Mouse (Mus musculus) embryonic facial prominence, embryonic 10.5 days (tissue): ENCODE measurements around the gene Cdh7. TPM values are rescaled to one million over a fixed set of nuclear protein-coding genes. Genes with fewer than 3 reads are reported as not detected.
A peak's percentile ranks its signal among the peaks of the same experiment; 100 is the strongest.

ENCODE experiments used
- DNase-seq: peaks from one replicate; pipeline ENCODE4 v3.0.0-alpha.2; 2017; ENCODE audit warnings: low spot score
- H3K27ac ChIP-seq: fragments of 300-500 bp; sonication (generic); replicated peaks from 2 replicates; pipeline ENCODE4 v1.5.1; 2016; ENCODE audit warnings: mild to moderate bottlenecking
- H3K27me3 ChIP-seq: fragments of 300-500 bp; sonication (generic); replicated peaks from 2 replicates; pipeline ENCODE4 v1.6.1; 2016; ENCODE audit warnings: low read depth, mild to moderate bottlenecking; ENCODE audit not compliant: poor library complexity, severe bottlenecking
- H3K36me3 ChIP-seq: fragments of 300-500 bp; sonication (generic); replicated peaks from 2 replicates; pipeline ENCODE4 v1.6.1; 2016; ENCODE audit warnings: mild to moderate bottlenecking, moderate library complexity
- H3K4me1 ChIP-seq: fragments of 300-500 bp; sonication (generic); 2 replicates; pipeline ENCODE4 v1.6.1; 2016
- H3K4me3 ChIP-seq: fragments of 300-500 bp; sonication (generic); 2 replicates; pipeline ENCODE4 v1.5.1; 2016; ENCODE audit warnings: mild to moderate bottlenecking, moderate library complexity
- H3K9me3 ChIP-seq: fragments of 300-500 bp; sonication (generic); 2 replicates; pipeline ENCODE4 v1.6.1; 2016; ENCODE audit warnings: mild to moderate bottlenecking
- WGBS: fragments of 180-500 bp; shearing (Covaris S2); methylation state at CpG from one replicate; pipeline ENCODE4 v1.1.7; 2016; 5-methylcytosine and 5-hydroxymethylcytosine counted together
- polyA plus RNA-seq: library from polyadenylated mRNA; unstranded; fragments of >200 nt; fragmentation: Nextera tagmentation; extraction: Ambion mirVana; gene quantifications from 2 replicates; pipeline ENCODE4 v1.2.1, GENCODE M21; 2016

Cdh7 gene
- 0.87 and 1.0 TPM in 2 replicates for polyA plus RNA-seq

DNA sequence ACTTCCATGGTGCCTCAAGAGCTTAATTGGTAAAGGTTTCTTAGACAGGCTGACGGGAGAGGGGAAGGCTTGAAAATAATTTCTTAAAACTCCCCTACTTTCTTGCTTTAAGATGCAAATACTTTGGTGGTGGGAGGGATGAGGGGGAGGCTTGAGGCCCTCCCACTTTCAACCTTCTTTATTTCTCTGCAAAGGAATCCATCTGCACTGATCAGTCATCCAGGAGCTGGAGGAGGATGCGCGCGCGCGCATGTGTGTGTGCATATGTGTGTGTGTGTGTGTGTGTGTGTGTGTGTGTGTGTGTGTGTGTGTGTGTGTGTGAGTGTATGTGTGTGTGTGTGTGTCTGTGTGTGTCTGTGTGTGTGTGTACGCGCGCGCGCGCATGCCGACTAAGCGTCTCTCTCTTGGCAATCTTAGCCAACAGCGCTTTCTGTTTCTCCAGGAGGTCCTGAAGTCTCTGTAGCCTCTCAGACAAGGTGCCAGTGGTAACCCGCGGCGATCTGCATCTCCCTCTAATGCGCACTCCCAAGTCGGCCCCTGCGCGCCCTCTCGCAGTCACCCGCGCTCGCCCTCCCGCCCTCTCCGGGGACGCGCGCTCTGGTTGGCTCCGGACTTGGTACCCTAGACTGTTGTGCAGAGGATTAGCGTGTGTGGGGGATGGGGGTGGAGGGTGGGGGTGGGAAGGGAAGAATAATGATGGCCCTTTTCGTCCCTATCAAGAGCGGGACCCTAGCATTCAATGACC is at the start of gene Cdh7:
TSS of gene Cdh7 (plus strand) at position 368 of the 745 bp plus-strand sequence.
- Histone ChIP-seq H3K9me3 (no peaks in the 10 kb centered on the region), H3K27me3 (peaks cover 30% of the 10 kb centered on the region), H3K36me3 (no peaks in the 10 kb centered on the region), H3K4me1 (peaks cover 8% of the 10 kb centered on the region; the same call in 1 of the 2 replicates), H3K4me3 (peak within 1 kb of the TSS; percentile 70), H3K27ac (peak within 1 kb of the TSS; percentile 51)
- 1% methylated on average over 35 of the region's 35 CpGs for WGBS
- peak; percentile 73 for DNase-seq

- Histone ChIP-seq H3K4me1 (no peaks in the 10 kb centered on the region), H3K27me3 (no peaks in the 10 kb centered on the region), H3K36me3 (no peaks in the 10 kb centered on the region), H3K4me3 (no peak overlapping the region), H3K27ac (no peak overlapping the region), H3K9me3 (no peaks in the 10 kb centered on the region)
- 80% methylated on average over 3 of the region's 3 CpGs for WGBS
- DNase-seq = no peak
Observed at GRCm38 (mm10) chr1:109932674-109933073, 49.6 kb upstream of the Cdh7 start.

DNA sequence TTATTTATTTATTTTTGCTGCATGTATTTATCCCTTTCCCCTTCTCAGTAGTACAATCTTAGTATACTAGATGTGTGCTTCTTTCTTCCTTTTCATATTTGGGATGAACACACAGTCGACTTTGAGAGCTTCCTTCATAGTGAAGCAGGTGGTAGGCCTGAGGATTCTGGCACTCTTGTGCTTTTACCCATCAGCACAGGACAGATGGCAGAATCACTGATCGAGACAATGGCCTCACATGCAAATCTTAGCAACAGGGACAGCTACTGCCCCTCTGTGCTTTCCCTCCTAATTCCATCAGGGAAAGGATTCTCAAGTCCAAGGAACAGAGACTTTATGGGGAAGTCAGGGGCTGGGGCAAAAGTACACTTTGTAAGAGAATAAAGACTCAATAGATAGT is 33.7 kb upstream of the Cdh7 start:
- 75% methylated on average over 2 of the region's 2 CpGs for WGBS
- Histone ChIP-seq H3K4me3 (no peak overlapping the region), H3K27ac (no peak overlapping the region), H3K27me3 (no peaks in the 10 kb centered on the region), H3K36me3 (no peaks in the 10 kb centered on the region), H3K9me3 (no peaks in the 10 kb centered on the region), H3K4me1 (no peaks in the 10 kb centered on the region)
- DNase-seq = no peak

DNA sequence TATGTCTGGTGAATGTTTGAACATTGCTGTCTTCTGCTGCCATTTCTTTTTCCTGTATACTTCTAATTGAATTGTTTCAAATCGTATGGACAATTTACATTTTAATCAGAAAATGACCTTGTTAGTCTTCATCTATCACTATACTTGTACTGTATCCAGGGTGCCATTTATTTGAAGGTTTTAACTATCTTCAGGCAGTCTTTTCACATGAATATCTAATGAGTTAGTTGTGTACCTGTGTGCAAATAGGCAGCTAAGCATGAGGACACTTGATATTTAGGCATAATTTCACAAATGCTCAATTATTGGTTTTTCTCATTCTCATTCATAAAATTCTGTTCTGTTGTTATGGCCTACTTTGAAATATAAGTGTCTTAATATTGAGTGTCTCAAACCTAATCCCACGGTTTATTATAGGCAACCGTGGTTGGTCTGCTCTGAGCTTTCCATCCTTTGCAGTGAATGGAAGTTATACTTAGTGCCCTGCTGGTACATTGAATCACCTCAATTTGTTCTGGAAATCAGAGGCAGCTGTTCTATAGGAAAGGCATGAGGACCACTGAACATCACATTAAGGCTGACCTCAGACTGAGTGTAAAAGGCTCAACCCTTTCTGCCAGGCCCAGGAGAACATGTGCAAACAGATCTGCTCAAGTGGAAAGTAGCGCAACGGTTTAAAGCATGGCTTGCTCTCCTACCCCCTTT is 10.4 kb upstream of the Cdh7 start:
- H3K4me1 ChIP-seq = no peaks in the 10 kb centered on the region
- DNase-seq = no peak
- no peaks in the 10 kb centered on the region for H3K36me3 ChIP-seq
- H3K27me3 ChIP-seq = no peaks in the 10 kb centered on the region
- H3K27ac ChIP-seq = no peak overlapping the region
- no peak overlapping the region for H3K4me3 ChIP-seq
- no peaks in the 10 kb centered on the region for H3K9me3 ChIP-seq
- WGBS = 63% methylated on average over 5 of the region's 5 CpGs

- Histone ChIP-seq H3K27ac (no peak overlapping the region), H3K4me3 (no peak overlapping the region)
- WGBS = 62% methylated on average over 4 of the region's 4 CpGs
Observed at GRCm38 (mm10) chr1:109972426-109973015, 9.7 kb upstream of the Cdh7 start.

GRCm38 (mm10) chr1:109982809-109983536 is 742 bp downstream of the Cdh7 start:
- Histone ChIP-seq H3K36me3 (no peaks in the 10 kb centered on the region), H3K9me3 (no peaks in the 10 kb centered on the region), H3K27me3 (peaks cover 30% of the 10 kb centered on the region), H3K4me3 (peak overlapping the region; percentile 70), H3K4me1 (peaks cover 8% of the 10 kb centered on the region; the same call in 1 of the 2 replicates), H3K27ac (peak overlapping the region; percentile 51)
- 1% methylated on average over 38 of the region's 38 CpGs for WGBS
- no peak for DNase-seq

More at GRCm38 (mm10) chr1:109972426-109973015, 9.7 kb upstream of the Cdh7 start:
- no peaks in the 10 kb centered on the region for H3K9me3 ChIP-seq
- H3K4me1 ChIP-seq = no peaks in the 10 kb centered on the region
- H3K36me3 ChIP-seq = no peaks in the 10 kb centered on the region
- no peaks in the 10 kb centered on the region for H3K27me3 ChIP-seq
- DNase-seq = no peak

- Histone ChIP-seq H3K36me3 (no peaks in the 10 kb centered on the region), H3K9me3 (no peaks in the 10 kb centered on the region), H3K27me3 (peaks cover 30% of the 10 kb centered on the region), H3K4me3 (peak overlapping the region; percentile 70), H3K4me1 (peaks cover 8% of the 10 kb centered on the region; the same call in 1 of the 2 replicates), H3K27ac (no peak overlapping the region)
- no peak for DNase-seq
- 20% methylated on average over 6 of the region's 6 CpGs for WGBS
Observed at GRCm38 (mm10) chr1:109983537-109983912, 1.3 kb downstream of the Cdh7 start.

DNA sequence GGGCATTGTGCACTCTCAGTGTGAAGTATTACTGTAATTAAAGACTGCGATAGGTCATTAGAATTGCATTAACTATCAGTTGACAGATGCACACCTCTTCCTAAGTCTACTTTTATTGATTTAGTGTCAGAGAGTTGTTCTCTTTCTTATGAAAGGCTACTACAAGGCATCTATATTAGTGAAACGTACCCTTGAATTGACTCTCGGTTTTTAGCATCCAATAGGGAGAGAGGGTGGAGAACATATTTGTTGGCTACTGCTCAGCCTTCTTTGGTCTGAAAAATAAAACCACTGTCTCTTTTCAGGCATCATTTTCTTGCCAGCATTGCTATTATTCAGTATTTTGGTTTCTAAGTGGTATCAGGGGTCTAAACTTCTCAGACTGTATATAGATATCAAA is 2.5 kb downstream of the Cdh7 start:
- H3K4me3 ChIP-seq = no peak overlapping the region
- DNase-seq = no peak
- H3K27me3 ChIP-seq = peaks cover 30% of the 10 kb centered on the region
- peaks cover 8% of the 10 kb centered on the region; the same call in 1 of the 2 replicates for H3K4me1 ChIP-seq
- H3K9me3 ChIP-seq = no peaks in the 10 kb centered on the region
- WGBS = 58% methylated on average over 3 of the region's 3 CpGs
- no peak overlapping the region for H3K27ac ChIP-seq
- H3K36me3 ChIP-seq = no peaks in the 10 kb centered on the region

GRCm38 (mm10) chr1:109985468-109985867 is 3.2 kb downstream of the Cdh7 start:
- H3K27ac ChIP-seq = no peak overlapping the region
- no peaks in the 10 kb centered on the region for H3K36me3 ChIP-seq
- H3K27me3 ChIP-seq = peaks cover 30% of the 10 kb centered on the region
- H3K9me3 ChIP-seq = no peaks in the 10 kb centered on the region
- WGBS = 7% methylated on average over 1 of the region's 1 CpGs
- H3K4me1 ChIP-seq = peaks cover 8% of the 10 kb centered on the region; the same call in 1 of the 2 replicates
- no peak overlapping the region for H3K4me3 ChIP-seq
- DNase-seq = peak; percentile 64

- Histone ChIP-seq H3K4me3 (no peak overlapping the region), H3K27ac (no peak overlapping the region), H3K27me3 (0 out of 2 replicates have a peak, but pooled peaks cover 2% of the 10 kb centered on the region), H3K4me1 (no peaks in the 10 kb centered on the region), H3K36me3 (no peaks in the 10 kb centered on the region), H3K9me3 (no peaks in the 10 kb centered on the region)
- no peak for DNase-seq
- WGBS = 84% methylated on average over 2 of the region's 2 CpGs
Observed at GRCm38 (mm10) chr1:109989541-109989940, 7.3 kb downstream of the Cdh7 start.

- 86% methylated on average over 5 of the region's 5 CpGs for WGBS
- no peaks in the 10 kb centered on the region for H3K36me3 ChIP-seq
Observed at GRCm38 (mm10) chr1:109993906-109994305, 11.7 kb downstream of the Cdh7 start.

DNA sequence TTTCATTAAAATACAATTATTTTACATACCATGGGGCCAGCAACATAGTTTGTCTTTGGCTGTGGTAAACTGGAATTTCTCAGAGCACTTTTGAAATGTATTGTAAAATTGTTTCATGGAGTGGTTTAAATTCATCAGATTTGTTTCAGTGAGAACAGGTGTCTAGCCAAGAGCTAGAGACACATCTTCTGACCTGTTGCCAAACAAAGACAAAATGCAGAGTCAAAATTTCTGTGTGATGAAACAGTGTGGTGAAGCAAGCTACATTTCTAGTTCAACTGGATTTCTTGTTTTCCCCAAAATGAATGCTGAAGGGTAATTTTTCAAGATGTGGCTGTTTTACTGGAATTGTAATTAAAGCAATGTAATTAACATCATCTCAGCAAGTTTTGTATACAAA is 22.2 kb downstream of the Cdh7 start:
- Histone ChIP-seq H3K27ac (no peak overlapping the region), H3K36me3 (no peaks in the 10 kb centered on the region), H3K4me1 (no peaks in the 10 kb centered on the region), H3K27me3 (no peaks in the 10 kb centered on the region), H3K4me3 (no peak overlapping the region), H3K9me3 (no peaks in the 10 kb centered on the region)
- no peak for DNase-seq

More at GRCm38 (mm10) chr1:109993906-109994305, 11.7 kb downstream of the Cdh7 start:
- Histone ChIP-seq H3K4me1 (no peaks in the 10 kb centered on the region), H3K27me3 (no peaks in the 10 kb centered on the region), H3K9me3 (no peaks in the 10 kb centered on the region), H3K27ac (no peak overlapping the region), H3K4me3 (no peak overlapping the region)
- DNase-seq = no peak
